Mouse (Mus musculus) small intestine, adult 2 months (tissue): ENCODE data around the gene Nrg4.

ENCODE experiments used
- CTCF ChIP-seq: fragments of 200-500 bp; IDR thresholded peaks from 2 replicates; pipeline ENCODE4 v1.5.1; 2012; ENCODE audit warnings: low read depth, mild to moderate bottlenecking, control low read depth, inconsistent platforms, low read length, moderate library complexity, mixed read lengths; ENCODE audit not compliant: insufficient replicate concordance, insufficient read length; ENCODE audit errors: extremely low read depth
- POLR2A ChIP-seq: fragments of 200-500 bp; IDR thresholded peaks from 2 replicates; pipeline ENCODE4 v1.6.1; 2012; ENCODE audit warnings: low read depth, mild to moderate bottlenecking, control low read depth, inconsistent platforms, low read length, moderate library complexity

GRCm38 (mm10) chr9:55371908-55372307, 45.3 kb upstream of the Nrg4 start:
- TF ChIP-seq POLR2A: no peak
- TF ChIP-seq CTCF: no peak
